Mouse (Mus musculus) T-cell, adult 2 months (primary cell): ENCODE measurements around the gene Lman1l.

Experiments
- DNase-seq: peaks from one replicate; pipeline ENCODE4 v3.0.0; 2022; ENCODE audit warnings: low spot score

Gene Lman1l

DNA sequence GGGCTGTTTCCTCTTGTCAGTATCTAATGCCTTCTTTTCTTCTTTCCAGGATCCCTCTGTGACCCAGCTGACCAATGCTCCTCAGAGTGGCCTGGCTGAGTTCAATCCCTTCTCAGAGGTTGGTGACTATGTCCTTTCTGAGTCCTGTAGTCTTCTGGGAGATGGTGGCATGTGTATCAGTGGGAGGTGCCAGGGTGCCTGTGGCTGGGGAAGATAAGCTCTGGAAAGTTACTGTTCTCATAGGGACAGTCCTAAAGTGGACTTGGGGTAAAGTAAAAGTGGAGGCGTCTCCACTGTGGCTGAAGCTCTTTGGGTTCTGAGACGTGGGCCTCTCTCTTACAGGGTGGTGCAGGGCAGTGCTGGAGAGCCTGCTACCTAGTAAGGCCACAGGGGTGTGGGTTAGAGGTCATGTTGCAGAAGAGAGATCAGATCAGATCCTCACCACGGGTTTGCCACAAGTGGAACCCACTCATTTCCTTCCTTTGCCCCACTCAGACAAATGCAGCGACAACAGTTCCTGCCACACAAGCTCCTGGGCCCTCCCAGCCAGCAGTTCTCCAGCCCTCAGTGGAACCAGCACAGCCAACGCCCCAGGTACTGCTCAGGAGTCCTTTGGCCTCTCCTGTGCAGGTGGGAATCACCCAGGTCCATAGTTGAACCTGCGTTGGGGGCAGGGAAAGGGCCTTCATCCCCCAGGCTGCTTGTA lies 43.3 kb downstream of the Lman1l start:
- DNase-seq: no peak

DNA sequence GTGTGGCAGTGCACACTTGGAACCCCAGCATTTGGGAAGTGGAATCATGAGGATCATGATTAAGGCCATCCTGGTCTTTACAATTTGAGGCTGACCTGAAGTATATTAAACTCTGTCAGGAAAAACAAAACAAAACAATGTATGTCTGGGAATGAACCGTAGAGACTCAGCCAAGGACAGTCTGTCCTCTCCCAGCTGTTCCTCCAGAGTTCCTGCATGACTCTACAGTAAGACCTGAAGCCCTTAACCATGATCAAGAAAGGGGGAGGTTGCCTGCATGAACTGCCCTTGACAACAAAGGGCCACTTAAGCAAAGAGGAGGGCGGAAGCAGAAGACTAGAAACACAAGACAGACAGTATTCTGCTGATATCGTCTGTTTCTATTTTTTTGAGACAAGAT lies 45.0 kb downstream of the Lman1l start:
- no peak for DNase-seq

DNA sequence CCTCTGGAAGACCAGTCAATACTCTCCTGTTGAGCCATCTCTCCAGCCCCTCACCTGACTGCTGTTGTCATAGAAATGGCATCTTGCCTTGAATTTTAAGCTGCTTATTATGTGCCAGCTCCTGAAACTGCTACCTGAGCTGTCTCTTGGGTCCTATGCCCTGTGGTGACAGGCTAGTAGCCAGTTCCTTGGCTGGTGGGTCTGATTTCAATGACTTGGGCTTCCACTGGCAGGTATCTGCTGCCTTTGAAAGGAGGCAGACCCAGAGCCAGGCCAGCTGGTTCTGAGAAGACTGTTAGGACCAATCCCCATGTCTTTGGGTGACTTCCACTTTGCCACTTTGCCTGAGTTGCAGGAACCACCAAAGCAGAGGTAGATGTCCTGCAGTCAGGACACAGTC lies 46.2 kb downstream of the Lman1l start:
- no peak for DNase-seq

DNA sequence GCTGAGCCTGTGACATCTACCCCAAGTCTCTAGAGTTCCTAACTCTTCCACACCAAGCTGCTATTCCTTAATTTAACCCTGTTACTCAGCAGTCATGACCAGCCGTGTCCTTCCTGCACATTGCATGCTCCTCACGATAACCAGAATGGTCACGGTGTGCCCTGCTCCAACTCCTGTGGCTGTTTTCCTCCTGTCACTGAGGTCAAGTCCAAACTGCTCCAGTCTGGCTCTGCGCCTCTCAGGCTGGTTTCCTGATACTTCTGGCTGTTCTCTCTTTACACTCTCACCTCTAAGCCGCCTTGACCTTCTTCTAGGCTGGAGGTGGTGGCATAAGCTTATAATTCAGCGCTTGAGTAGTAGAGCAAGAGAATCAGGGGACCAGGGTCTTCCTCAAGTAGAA lies 52.1 kb downstream of the Lman1l start:
- no peak for DNase-seq

DNA sequence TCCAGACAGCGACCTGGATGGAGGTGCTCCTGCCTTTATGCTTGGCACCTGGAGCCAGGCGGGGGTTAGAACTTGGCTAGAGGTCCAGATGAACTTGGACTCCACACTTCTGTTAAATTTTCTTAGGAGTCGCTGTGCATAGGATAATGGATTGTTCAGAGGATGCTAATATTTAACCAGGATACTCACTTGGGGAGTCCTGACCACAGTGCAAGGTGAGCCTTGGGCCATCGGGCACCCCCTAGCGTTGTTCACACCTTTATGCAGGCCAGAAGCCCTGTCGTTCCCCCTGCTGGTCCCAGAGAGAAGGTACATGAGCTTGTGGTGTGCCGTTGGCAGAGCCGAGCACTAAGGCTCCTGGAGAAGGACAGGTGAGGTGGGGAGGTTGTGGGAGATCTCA lies 53.7 kb downstream of the Lman1l start:
- DNase-seq: no peak

DNA sequence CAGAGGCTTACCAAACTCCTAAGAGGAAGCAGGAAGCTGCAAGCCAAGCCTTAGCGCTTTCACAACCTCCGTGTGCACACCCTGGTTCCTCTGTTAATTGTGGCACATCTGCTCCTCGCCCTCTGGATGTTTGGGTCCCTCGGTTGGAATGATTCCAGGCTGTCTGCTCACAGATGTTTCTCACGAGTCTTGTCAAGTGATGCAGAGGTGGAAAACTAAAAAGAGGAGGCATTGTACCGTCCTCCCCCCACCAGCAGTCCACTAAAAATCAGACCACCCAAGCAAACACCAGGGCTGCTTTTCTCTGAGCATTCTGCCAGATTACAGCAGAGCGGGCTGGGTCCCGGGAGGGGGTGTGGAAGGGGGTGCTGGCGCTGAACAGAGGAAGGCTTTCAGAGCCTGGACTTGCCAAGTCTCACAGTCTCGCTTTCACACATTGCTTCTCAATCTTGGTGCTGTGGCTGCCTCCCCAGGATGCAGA lies 54.8 kb downstream of the Lman1l start:
- no peak for DNase-seq

DNA sequence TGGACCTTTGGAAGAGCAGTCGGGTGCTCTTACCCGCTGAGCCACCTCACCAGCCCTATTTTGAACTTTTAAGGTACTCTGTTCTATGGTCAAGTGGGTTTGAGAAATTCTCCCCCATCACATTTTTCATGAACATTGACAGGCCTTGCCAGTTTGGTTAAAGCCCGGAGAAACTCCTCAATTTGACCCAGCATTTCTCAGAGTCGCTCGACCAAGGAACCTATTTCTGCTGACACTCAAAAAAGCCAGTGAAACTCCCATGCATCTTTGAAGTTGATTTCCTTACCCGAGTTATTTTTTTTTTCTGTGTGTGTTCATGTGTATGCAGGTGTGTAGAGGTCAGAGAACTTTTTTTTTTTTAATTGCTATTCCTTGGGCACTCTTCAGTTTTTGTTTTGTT lies 56.0 kb downstream of the Lman1l start:
- no peak for DNase-seq

DNA sequence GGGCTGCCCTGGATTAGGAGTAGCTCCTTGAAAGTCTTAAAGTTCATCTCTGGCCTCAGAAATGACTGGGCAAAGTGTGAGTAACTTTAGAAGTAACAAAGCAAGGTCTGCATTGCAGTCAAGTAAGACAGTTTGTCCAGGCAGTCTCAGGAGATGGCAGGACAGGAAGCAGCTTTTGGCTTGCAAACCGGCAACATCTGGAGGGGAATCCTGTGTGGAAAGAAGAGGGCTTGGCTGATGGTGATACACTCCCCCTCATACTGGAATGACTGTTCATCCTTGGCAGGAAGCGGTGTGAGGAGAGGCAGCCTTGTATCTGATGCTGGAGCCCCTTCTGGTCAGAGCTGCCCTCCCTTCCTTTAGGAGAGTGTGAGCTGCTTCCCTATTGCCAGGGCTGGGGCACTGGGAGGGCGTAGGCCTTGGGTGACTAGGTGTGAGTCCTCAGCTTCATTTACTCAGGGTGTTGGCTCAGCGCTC lies 57.6 kb downstream of the Lman1l start:
- no peak for DNase-seq

DNA sequence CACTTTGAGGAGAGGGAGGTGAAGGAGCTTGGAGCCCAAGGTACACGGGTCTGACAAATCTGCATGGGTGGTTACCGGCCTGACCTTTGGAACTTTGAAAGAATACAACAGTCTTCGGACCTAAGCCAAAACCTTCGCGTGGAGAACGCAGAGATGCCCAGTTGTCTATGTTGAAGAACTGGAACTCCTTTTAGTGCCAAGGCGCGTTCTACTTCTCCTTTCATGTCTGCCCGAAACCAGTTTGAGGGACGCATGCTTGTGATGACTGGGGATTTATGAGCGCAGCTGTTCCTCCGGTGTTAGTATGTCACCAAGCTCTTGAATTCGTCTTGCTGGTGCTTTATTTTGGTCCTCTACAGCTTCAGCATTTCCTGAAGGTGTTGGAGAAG lies 58.9 kb downstream of the Lman1l start:
- no peak for DNase-seq

DNA sequence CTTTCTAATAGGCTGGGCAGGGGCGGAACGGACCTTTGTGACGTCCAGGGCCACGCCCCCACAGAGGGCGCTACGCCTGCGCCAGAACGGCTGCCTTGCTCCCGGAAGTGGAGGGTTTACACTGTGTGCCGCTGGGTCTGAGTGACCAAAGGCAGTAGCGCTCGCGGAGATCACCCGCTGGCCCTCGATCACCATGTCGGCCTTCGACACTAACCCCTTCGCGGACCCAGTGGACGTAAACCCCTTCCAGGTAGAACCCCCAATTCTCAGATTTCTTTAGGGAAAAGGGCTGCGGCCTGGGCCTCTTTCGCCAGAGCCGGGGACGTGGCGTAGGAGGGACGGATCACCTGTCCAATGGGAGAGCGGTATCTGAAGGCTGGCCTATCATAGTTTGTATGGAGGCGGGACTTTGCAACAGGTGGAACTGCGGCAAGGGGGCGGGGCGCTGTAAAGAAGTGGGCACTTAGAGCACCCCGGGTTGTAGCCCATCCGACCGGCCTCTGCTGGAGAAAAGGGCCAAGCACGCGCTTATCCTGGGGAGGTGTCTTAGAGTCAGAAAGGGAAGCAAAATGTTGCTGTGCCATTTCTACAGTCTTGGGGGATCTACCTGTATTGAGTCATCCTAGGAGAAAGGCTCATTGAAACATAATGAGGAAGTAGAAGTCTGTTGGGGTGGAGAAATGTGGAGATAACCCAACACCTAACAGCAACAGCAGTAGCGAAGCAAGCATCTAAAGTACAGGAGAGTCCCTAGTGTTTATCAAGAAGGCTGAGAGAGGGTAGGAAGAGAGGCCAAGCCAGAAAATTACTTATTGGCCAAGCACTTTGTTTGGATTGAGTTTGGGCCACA lies 59.5 kb downstream of the Lman1l start, which contains the start of gene Scamp2:
Gene Scamp2 (plus strand): TSS at position 83 of the 850 bp plus-strand sequence.
- DNase-seq: peak; percentile 88

DNA sequence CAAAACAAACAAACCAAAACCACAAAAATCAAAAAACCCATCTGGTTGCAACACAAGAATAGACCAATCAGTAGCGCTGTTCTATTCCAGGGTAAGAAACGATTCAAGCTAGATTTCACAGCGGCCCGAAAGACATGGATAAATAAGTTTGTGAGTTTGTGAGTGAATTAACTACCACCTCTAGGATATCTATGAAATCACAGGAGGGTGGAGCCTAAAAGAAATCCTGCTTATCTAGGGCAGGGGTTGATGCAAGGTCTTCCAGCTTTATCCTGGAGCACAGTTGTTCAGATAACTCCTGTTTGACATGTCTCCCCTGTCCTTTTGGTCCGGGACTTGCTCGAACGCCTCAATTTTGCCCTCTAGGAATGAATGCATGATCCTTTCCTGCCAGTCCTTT lies 60.3 kb downstream of the Lman1l start:
- no peak for DNase-seq

DNA sequence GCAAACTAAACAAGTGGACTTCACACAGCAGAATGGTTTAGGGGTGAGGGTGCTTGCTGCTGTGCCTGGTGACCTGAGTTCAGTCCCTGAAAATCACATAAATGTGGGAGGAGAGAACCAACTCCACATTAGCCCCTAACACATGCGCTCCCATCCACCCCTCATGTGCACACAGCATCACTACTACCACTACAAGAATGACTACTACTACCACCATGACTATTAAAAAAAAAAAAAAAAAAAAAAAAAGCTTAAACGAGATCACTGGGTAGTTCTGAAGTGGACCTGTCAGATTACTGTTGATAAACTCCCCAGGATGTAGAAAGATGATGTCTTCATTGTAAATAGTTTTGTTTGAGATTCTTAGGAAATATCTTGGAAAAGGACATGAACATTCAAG lies 61.0 kb downstream of the Lman1l start:
- no peak for DNase-seq

DNA sequence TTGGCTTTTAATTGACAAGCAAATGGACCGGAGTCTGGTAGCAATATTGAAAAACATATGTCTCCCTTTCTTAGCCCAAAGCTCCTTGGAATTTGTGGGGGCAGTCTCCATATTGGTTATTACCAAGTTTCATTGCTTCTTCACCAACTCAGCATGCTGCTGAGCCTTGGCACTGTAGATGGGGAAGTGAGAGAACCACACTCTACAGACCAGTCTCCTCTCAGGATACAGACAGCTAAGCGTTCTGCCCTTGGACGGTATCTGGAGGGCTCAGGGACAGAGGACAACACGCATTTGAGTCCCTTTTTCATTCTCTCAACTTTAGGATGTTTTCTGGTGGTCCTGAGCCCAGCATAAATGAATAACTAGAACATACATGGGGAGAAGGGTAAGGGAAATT lies 61.9 kb downstream of the Lman1l start:
- DNase-seq: no peak

DNA sequence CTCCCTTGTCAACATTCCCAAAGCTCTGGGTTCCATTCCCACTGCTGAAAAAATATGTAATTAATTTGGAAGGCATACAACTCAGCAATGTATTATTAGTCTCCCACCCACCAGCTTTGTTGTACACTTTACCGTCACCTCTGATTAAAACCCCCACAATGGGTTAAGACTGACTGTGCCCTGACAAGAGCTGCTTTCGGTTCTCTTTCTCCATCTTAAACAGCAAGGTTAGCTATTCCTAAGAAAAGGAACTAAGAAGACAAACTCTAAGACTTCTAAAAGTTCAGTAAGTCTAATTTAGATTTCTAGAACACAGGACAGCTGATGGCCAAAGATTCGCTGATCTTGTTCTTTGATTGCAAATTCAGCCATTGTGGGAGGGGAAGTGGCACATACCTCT lies 63.4 kb downstream of the Lman1l start:
- no peak for DNase-seq
